Mouse (Mus musculus) left cerebral cortex, postnatal 4 days (tissue): ENCODE measurements around the gene Nupr1l. TPM values are rescaled to one million over a fixed set of nuclear protein-coding genes. Genes with fewer than 3 reads are reported as not detected.
A peak's percentile ranks its signal among the peaks of the same experiment; 100 is the strongest.
"Not testable (repeated sequence)": the region's sequence is repeated elsewhere in the genome, so short reads cannot be mapped to it uniquely, and the experiment has no call there.

Source experiments
- DNase-seq: peaks from one replicate; pipeline ENCODE4 v3.0.0-alpha.2; 2022
- intact Hi-C: fragments of 180-260 bp; cut with DNase I; formaldehyde crosslinking; loops from one replicate; pipeline ENCODE4 v1.15.1; 2025
- total RNA-seq, 2 experiments: library from RNA; stranded (reverse); gene quantifications; 2 replicates each; pipeline ENCODE4 v1.2.3; 2021

The Nupr1l gene
- total RNA-seq, result 1 to 10 TPM; 2.4 to 3.6 TPM

GRCm38 (mm10) chr5:129908242-129908965 is at the start of gene Nupr1l:
Nupr1l (plus strand) TSS chr5:129908540.
- intact Hi-C loops, result loop anchor here (10.0 kb wide), 1 partner anchor 66 kb away; no protein-coding TSS in a partner anchor
- DNase-seq, result peak; percentile 94

DNA sequence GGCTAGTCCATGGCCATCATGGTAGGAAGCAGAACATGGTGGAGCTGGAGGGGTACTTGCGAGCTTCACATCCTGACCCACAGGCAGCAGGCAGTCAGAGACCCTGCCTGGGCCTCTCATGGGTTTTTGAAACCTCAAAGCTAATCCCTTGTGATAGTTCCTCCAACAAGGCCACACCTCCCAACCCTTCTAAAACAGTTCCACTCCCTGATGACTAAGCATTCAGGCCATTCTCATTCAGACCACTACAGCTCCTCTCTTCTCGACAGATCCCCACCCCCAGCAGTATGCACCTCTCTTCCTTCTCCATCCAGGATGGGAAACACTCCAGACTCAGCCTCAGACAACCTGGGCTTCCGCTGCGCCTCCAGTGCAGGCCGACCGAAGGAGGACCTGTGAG is 46.0 kb upstream of the Nupr1l start:
- intact Hi-C loops, result no loop called here
- no peak for DNase-seq

GRCm38 (mm10) chr5:129864467-129864866 is 43.9 kb upstream of the Nupr1l start:
- intact Hi-C loops, result no loop called here
- peak; percentile 56 for DNase-seq

DNA sequence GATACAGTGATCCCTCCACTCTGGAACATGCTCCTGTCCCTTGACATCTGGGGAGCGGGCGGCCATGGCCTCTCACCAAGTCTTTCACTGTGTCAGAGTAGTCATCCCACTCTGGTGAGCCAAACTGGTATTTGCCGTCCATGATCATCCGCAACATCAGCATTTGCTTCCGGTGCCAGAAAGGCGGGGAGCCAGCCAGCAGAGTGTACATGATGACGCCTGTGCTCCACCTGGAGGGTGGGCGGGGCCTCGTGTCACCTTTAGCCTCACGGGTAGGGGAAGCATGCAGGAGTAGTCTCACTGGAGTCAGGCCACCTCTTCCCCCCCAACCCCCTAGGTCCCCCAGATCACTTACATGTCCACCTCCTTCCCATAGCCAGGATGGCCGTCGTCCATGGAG is 42.5 kb upstream of the Nupr1l start:
- intact Hi-C loops, result no loop called here
- DNase-seq, result no peak

DNA sequence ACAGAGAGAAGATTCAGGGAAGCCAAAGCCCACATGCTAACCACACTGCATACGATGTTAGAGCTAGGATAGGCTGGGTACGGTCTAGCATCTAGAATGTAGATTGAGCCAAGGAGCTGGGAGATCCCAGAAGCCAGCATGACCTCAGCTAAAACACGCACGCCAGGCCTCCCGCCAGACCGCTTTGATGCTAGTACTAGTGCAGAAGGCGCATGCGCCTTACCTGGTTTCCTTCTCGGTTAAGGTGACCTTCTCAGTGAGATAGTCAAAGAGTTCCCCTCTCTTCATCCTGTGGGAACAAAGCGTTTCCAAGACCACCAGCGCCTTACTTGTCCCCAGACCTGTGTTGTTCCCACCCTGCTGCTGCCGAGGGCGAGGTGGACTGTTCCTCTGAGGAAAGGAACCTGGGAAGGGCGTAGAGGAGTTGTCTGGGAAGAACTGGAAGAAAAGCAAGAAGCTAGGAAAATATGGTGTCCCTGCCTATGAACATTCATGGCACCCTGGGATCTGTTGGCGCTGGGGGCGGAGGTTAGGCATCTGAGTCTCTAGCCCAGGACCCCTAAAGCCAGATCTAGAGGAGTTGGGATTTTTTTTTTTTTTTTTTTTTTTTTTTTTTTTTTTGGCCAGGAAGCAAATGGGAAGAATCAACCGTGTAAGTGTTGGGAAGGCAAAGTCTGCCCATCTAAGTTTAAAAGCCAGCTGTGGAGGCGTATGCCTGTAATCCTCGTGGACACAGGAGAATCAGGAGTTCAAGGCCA is 38.9 kb upstream of the Nupr1l start:
- DNase-seq, result no peak
- intact Hi-C loops, result no loop called here

- intact Hi-C loops, result no loop called here
- no peak for DNase-seq
These were observed 37.1 kb upstream of the Nupr1l start for GRCm38 (mm10) chr5:129871238-129871637.

DNA sequence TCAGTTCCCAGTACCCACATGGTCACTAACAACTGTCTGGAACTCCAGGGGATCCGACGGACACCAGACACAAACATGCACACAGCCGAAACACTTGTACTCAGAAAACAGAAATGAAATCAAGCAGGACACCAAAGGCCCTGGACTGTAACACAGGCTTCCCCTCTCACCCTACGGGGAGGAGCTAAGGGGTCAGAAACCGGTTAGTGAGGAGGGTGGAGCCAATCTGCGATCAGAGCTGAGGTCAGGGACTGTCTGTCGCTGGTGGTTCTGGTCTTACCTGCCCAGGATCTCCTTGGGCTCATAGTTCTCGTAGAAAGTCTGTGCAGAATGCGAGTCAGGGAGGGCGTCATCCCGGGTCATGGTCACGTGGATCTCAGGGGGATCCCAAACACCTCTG is 34.4 kb upstream of the Nupr1l start:
- intact Hi-C loops, result no loop called here
- no peak for DNase-seq

DNA sequence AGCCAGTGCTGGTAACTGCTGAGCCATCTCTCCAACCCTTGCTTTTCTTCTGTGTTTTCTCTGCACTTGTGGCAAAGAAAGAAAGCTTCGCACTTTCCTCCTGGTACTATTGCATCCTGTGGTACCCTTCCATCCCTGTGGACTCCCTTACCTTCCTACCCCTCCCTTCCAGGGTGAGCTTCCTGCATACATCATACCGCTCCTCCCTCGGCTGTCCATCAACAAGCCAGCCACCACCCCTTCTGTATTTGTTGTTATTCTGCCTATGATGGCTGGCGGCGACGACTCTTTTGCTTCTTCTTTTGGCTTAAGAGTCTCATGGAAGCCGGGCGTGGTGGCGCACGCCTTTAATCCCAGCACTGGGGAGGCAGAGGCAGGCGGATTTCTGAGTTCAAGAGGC is 33.2 kb upstream of the Nupr1l start:
- intact Hi-C loops, result no loop called here

GRCm38 (mm10) chr5:129877731-129878455 is 30.4 kb upstream of the Nupr1l start:
- DNase-seq, result peak; percentile 22
- intact Hi-C loops, result no loop called here

More for the DNA sequence above, 33.2 kb upstream of the Nupr1l start:
- DNase-seq, result no peak

DNA sequence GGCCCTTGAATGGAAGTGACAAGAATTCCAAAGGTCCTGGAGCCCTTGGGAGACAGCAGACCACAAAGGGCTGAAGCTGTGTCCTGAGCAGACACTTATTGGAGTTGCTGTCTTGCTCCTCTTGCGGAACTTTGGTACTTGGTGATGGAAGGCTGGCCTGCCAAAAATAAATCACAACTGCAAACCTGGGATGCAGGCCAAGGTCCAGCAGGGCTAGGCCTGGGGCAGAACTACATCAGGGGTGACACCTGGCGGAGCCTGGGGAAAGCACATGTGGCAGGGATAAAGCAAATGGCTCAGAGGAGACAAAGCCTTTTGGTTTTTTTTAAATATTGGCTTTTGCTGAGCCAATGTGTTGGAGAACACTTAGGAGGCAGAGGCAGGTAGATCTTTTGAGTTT is 29.4 kb upstream of the Nupr1l start:
- intact Hi-C loops, result no loop called here
- peak; percentile 69 for DNase-seq

DNA sequence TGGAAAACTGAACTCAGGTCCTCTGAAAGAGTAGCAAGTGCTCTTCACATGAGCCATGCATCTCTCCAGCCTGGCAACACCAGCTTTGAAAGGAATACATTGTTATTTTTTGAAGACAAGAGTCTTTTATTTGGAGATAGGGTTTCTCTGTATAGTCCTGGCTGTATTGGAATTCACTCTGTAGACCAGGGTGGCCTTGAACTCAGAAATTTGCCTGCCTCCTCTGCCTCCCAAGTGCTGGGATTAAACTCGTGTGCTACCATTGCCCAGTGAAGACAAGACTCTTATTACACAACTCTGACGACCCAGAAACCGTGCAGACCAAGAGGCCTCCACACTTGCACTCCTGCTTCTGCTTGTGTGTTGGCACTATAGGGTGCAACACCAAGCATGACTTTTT is 28.5 kb upstream of the Nupr1l start:
- intact Hi-C loops, result no loop called here

GRCm38 (mm10) chr5:129886271-129886670 is 22.1 kb upstream of the Nupr1l start:
- intact Hi-C loops, result no loop called here
- no peak for DNase-seq

More for the DNA sequence above, 28.5 kb upstream of the Nupr1l start:
- no peak for DNase-seq

- DNase-seq, result peak; percentile 90
- intact Hi-C loops, result no loop called here
These were observed 21.3 kb upstream of the Nupr1l start, which contains the start of gene Chchd2 for GRCm38 (mm10) chr5:129886911-129887636. Chchd2 (minus strand) TSS chr5:129887470.

DNA sequence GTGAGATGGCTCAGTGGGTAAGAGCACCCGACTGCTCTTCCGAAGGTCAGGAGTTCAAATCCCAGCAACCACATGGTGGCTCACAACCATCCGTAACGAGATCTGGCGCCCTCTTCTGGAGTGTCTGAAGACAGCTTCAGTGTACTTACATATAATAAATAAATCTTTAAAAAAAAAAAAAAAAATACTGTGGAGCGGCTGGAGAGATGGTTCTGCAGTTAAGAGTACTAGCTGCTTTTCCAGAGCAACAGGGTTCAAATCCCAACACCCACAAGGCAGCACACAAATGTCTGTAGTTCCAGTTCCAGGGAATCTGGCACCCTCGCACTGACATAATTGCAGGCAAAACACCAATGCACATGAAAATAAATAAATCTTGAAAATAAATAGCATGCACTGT is 17.9 kb upstream of the Nupr1l start:
- DNase-seq, intact Hi-C loops: not testable (repeated sequence)

GRCm38 (mm10) chr5:129895198-129896088 is 12.9 kb upstream of the Nupr1l start, which contains the start of gene Zbed5:
Zbed5 (plus strand) TSS chr5:129895723.
- peak; percentile 84 for DNase-seq
- intact Hi-C loops, result no loop called here

GRCm38 (mm10) chr5:129898449-129898848 is 9.9 kb upstream of the Nupr1l start, which contains the start of gene Phkg1:
Phkg1 (minus strand) TSS chr5:129898549.
- no peak for DNase-seq
- intact Hi-C loops, result no loop called here

GRCm38 (mm10) chr5:129907775-129908174 is 565 bp upstream of the Nupr1l start:
- no peak for DNase-seq
- intact Hi-C loops, result loop anchor here (10.0 kb wide), 1 partner anchor 67 kb away; no protein-coding TSS in a partner anchor

DNA sequence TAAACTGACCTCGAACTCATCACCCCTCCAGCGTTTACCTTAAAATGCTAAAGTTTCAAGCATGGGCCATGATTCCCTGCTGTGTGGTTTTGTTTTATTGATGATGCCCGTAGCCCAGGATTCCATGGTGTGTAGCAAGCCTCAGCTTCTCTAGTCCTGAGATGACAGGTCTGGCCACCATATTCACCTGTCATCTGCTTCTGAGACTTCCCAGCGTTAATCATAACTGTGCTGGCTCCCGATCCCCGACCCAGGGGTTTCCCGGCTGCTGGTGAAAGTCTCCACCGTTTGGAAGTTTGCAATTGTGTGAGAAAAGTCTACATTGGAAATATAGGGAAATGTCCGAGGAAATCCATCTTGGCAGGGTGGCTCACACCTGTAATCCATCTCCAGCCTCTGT is 807 bp downstream of the Nupr1l start:
- intact Hi-C loops, result loop anchor here (10.0 kb wide), 1 partner anchor 66 kb away; no protein-coding TSS in a partner anchor
- DNase-seq, result no peak

- intact Hi-C loops, result loop anchor here (10.0 kb wide), 1 partner anchor 65 kb away; no protein-coding TSS in a partner anchor
- DNase-seq, result no peak
These were observed 1.3 kb downstream of the Nupr1l start for GRCm38 (mm10) chr5:129909591-129909990.
